Mouse (Mus musculus) kidney, embryonic 16.5 days (tissue): ENCODE data around the gene Hs3st5. TPM values are rescaled to one million over a fixed set of nuclear protein-coding genes. Genes with fewer than 3 reads are reported as not detected.

Experiments
- ATAC-seq: fragments of 200-750 bp; cut with Nextera tagmentation; 2 replicates; pipeline ENCODE4 v1.8.0; 2017; ENCODE audit warnings: moderate TSS enrichment; ENCODE audit not compliant: low FRiP score, low TSS enrichment
- H3K27ac ChIP-seq: fragments of 300-500 bp; sonication (generic); 2 replicates; pipeline ENCODE4 v1.5.1; 2014; ENCODE audit warnings: low read length
- H3K27me3 ChIP-seq: fragments of 300-500 bp; sonication (generic); 2 replicates; pipeline ENCODE4 v1.6.1; 2014; ENCODE audit warnings: low read length, control low read depth, mixed read lengths; ENCODE audit not compliant: insufficient read depth
- H3K36me3 ChIP-seq: fragments of 300-500 bp; sonication (generic); 2 replicates; pipeline ENCODE4 v1.6.1; 2014; ENCODE audit warnings: low read length, control low read depth, mixed read lengths; ENCODE audit not compliant: insufficient read depth
- H3K4me1 ChIP-seq: fragments of 300-500 bp; sonication (generic); 2 replicates; pipeline ENCODE4 v1.6.1; 2014; ENCODE audit warnings: low read length, control low read depth, mixed read lengths; ENCODE audit not compliant: insufficient read depth
- H3K4me2 ChIP-seq: fragments of 300-500 bp; sonication (generic); replicated peaks from 2 replicates; pipeline ENCODE4 v1.6.1; 2014; ENCODE audit warnings: low read depth, low read length
- H3K4me3 ChIP-seq: fragments of 300-500 bp; sonication (generic); 2 replicates; pipeline ENCODE4 v1.5.1; 2014; ENCODE audit warnings: mild to moderate bottlenecking, low read length
- H3K9ac ChIP-seq: fragments of 300-500 bp; sonication (generic); replicated peaks from 2 replicates; pipeline ENCODE4 v1.6.1; 2014; ENCODE audit warnings: low read length
- H3K9me3 ChIP-seq: fragments of 300-500 bp; sonication (generic); 2 replicates; pipeline ENCODE4 v1.6.1; 2016; ENCODE audit warnings: low read length, control low read depth
- WGBS: fragments of 180-500 bp; shearing (Covaris S2); extraction: QIAGEN DNeasy Blood & Tissue Kit; methylation state at CpG from one replicate; pipeline ENCODE4 v1.1.7; 2014; 5-methylcytosine and 5-hydroxymethylcytosine counted together
- polyA plus RNA-seq: library from polyadenylated mRNA; unstranded; fragments of >200 nt; fragmentation: Nextera tagmentation; extraction: Ambion mirVana; gene quantifications from 2 replicates; pipeline ENCODE4 v1.2.1, GENCODE M21; 2015

The Hs3st5 gene
- polyA plus RNA-seq = 0.27 and 0.55 TPM in 2 replicates

DNA sequence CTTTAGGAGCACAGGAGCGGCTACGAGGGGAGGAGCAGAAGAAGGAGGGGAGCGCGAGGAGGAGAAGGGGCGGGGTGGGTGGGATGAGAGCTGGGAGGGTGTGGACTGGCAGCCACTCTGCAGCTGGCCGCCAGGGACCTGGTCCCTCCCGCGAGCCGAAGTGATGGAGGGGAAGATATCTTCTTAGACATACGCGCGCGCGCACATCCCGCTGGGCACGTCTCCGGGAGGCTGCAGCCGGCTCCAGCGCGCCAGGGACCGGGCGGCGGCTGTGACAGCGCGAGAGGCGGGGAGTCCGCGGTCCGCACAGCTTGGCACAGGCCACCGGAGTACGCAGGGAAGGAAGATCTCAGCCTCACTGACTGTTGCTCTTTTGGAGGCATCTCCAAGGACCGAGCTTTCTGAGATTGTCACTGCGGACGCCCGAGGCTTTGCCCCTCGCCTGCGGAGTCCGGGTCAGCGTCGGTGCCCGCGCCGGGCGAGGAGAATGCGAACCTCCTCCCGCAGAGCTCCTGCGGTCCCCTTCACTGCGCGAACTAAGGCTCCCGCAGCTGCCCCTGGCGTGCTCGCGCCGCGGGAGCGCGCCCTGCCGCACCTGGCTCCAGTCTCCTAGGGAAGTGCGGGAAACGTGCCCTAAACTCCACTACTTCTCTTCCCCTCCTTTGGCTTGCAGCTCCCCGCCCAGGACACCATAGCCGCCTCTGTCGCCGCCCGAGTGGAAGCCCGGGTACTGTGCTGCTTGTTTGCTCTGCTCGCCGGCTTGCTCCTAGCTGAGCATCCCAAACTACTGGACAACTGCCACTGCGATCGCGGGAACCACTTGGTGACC, at the start of gene Hs3st5:
Hs3st5 (plus strand) TSS at position 88 of the 829 bp plus-strand sequence.
- H3K4me3 ChIP-seq = peak within 1 kb of the TSS; percentile 61
- peak; percentile 91 for ATAC-seq
- no peaks in the 10 kb centered on the region for H3K9me3 ChIP-seq
- peaks cover 11% of the 10 kb centered on the region for H3K4me1 ChIP-seq
- under 1% methylated on average over 66 of the region's 71 CpGs for WGBS
- peaks cover 43% of the 10 kb centered on the region for H3K27me3 ChIP-seq
- no peak within 1 kb of the TSS for H3K27ac ChIP-seq
- H3K9ac ChIP-seq = peak within 1 kb of the TSS; percentile 49
- no peaks in the 10 kb centered on the region for H3K36me3 ChIP-seq
- peak within 1 kb of the TSS; percentile 97 for H3K4me2 ChIP-seq

DNA sequence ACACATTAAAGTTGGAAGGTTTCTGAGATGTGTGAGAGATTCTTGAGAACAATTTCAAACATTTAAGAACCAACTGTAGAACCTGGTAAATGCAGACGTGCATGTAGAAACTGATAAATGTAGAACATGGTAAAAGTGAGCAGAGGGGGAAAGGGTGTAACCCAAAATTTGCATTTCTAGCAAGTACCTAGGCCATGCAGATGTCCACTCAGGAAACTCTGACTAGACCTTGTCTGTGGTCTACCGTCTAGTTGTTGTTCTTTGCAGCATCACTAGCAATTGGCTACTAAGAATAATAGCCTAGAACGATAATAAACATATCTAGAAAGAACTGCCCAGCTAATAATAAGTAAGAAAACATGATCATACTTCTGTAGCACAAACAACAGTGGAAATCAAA, 38.0 kb upstream of the Hs3st5 start:
- no peaks in the 10 kb centered on the region for H3K4me1 ChIP-seq
- H3K9me3 ChIP-seq = no peaks in the 10 kb centered on the region
- H3K4me3 ChIP-seq = no peak overlapping the region
- ATAC-seq = no peak
- no peaks in the 10 kb centered on the region for H3K27me3 ChIP-seq
- 89% methylated on average over 3 of the region's 3 CpGs for WGBS
- no peak overlapping the region for H3K9ac ChIP-seq
- H3K27ac ChIP-seq = no peak overlapping the region
- no peaks in the 10 kb centered on the region for H3K36me3 ChIP-seq
- no peak overlapping the region for H3K4me2 ChIP-seq

DNA sequence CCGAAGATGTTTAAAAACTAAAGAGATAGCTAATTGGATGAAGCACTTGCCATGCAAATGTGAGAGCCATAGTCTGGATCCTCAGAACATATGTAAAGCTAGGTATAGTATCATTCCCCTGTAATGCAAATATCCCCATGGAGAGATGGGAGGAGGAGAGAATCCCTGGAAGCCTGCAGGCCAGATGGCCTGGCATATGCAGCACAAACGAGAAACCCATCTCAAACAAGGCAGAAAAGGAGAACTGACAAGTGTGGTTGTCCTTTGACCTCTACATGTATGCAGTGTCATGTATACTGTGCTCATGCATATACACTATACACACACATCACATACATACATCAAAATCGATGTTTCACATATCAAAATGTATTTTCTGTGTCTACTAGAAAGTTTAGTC, 35.5 kb upstream of the Hs3st5 start:
- Histone ChIP-seq H3K27me3 (no peaks in the 10 kb centered on the region), H3K4me1 (no peaks in the 10 kb centered on the region), H3K4me2 (no peak overlapping the region), H3K9ac (no peak overlapping the region), H3K9me3 (no peaks in the 10 kb centered on the region), H3K27ac (no peak overlapping the region), H3K36me3 (no peaks in the 10 kb centered on the region), H3K4me3 (no peak overlapping the region)
- WGBS = 70% methylated on average over 3 of the region's 3 CpGs
- no peak for ATAC-seq

DNA sequence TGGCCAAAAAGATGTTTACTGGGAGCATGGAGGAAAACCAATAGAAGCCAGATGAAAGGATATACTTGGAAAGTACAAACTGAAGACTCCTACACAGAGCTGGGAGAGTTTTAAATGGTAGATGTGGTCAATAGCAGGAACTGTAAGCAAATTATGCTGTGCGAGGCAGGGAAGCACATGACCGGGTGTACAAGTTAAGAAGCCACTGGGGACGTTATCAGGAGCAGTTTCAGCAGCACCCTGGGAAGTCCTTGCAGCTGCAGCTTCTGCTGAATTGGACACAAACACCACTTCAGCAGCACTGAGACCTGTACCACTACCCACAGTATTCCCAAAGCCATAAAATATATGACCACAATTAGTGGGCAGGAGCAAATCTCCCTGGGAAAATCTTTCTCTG, 31.8 kb upstream of the Hs3st5 start:
- no peak for ATAC-seq
- Histone ChIP-seq H3K4me1 (no peaks in the 10 kb centered on the region), H3K27ac (no peak overlapping the region), H3K9ac (no peak overlapping the region), H3K4me2 (no peak overlapping the region), H3K4me3 (no peak overlapping the region), H3K36me3 (no peaks in the 10 kb centered on the region), H3K27me3 (no peaks in the 10 kb centered on the region), H3K9me3 (no peaks in the 10 kb centered on the region)
- 34% methylated on average over 3 of the region's 3 CpGs for WGBS

DNA sequence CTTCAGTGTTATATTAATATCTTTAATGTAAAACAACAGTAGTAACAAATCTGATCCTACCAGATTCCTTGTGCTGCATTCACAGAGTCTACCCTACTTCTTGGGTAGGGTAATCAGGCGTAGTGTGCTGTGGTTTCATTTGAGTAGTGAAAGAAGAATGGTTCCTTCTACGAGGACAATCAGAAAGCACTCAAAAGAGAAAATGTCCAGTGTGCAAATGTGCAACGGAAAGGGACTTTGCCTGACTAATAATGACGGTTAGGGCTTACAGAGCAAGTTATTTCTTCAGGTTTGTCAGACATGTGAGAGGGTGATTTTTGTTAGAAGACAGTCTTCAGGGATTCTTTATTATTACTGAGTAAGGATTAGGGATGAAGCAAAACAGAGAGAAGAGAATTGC, 29.1 kb upstream of the Hs3st5 start:
- 84% methylated on average over 4 of the region's 4 CpGs for WGBS
- ATAC-seq = no peak
- H3K9me3 ChIP-seq = no peaks in the 10 kb centered on the region

DNA sequence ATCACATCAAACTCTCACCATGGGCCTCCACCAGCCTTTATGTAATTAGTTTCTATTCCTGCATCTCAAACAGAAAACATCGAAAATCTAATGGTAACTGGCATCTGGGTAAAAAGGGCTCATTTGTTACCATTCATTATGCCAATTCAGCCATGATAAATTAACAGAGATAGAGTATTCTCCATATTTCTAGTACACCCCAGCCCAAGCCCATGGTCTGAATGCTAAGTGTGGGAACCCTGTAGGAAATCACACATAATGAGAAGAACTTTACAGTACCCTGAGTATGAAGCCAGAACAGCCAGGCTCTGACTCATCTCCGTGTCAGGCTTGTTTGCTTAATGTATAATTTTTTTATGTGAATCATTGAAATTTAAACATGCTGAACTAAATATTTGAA, 23.3 kb upstream of the Hs3st5 start:
- no peak overlapping the region for H3K4me2 ChIP-seq
- WGBS = 78% methylated on average over 2 of the region's 2 CpGs
- no peaks in the 10 kb centered on the region for H3K9me3 ChIP-seq
- no peak for ATAC-seq
- no peak overlapping the region for H3K27ac ChIP-seq
- H3K36me3 ChIP-seq = no peaks in the 10 kb centered on the region
- H3K9ac ChIP-seq = no peak overlapping the region
- no peaks in the 10 kb centered on the region for H3K27me3 ChIP-seq
- H3K4me1 ChIP-seq = no peaks in the 10 kb centered on the region
- no peak overlapping the region for H3K4me3 ChIP-seq

More for the DNA sequence above, 29.1 kb upstream of the Hs3st5 start:
- H3K4me3 ChIP-seq = no peak overlapping the region
- H3K27ac ChIP-seq = no peak overlapping the region
- H3K4me2 ChIP-seq = no peak overlapping the region
- no peaks in the 10 kb centered on the region for H3K4me1 ChIP-seq
- H3K9ac ChIP-seq = no peak overlapping the region
- H3K27me3 ChIP-seq = no peaks in the 10 kb centered on the region
- H3K36me3 ChIP-seq = no peaks in the 10 kb centered on the region

DNA sequence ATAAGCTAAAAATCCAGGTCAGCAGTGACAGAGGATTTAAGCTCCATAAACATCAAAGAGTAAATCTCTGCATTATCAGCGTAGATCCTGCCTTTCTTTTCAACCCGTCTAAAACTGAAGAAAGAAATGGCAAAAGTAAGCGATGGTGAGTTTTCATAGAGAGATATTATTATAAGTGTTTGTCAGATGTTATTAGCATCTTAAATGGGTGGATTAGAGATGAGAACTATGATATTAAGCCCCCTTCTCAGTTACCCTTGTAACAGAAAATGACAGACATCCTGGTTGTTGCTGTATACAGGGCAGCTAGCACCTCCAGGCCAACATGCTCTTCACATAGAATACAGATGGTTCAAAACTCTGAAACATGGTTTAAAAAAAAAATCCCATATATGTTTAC, 22.6 kb upstream of the Hs3st5 start:
- Histone ChIP-seq H3K36me3 (no peaks in the 10 kb centered on the region), H3K27me3 (no peaks in the 10 kb centered on the region), H3K4me1 (no peaks in the 10 kb centered on the region), H3K9ac (no peak overlapping the region), H3K27ac (no peak overlapping the region), H3K4me2 (no peak overlapping the region), H3K9me3 (no peaks in the 10 kb centered on the region), H3K4me3 (no peak overlapping the region)
- no peak for ATAC-seq
- 81% methylated on average over 3 of the region's 3 CpGs for WGBS

DNA sequence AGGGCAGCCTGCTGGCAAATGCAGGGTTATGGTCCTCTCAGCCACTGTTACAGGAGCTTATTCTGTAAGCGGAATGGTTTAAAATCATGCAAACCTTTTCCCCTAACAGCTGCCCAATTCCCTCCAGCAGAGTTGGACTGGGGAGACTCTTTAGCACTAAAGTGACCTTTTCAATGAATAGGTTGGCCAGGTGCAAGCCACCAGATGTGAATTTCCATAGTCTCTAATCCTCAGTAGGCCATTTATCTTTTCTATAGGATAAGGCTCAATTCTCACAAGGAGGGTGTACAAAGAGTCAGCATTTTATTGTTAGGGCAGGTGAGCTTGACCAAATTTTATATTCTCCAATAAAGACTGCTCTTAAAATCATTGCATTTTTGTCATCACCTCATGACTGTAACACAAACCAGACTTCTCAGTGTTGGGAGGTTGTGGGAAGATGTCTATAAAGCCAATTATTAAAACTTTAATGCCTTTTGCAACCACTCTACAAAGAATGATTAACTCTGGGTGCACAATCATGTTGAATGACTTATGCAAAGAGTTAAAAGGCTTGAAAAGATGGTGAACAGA, 21.8 kb upstream of the Hs3st5 start:
- no peak for ATAC-seq
- H3K36me3 ChIP-seq = no peaks in the 10 kb centered on the region

DNA sequence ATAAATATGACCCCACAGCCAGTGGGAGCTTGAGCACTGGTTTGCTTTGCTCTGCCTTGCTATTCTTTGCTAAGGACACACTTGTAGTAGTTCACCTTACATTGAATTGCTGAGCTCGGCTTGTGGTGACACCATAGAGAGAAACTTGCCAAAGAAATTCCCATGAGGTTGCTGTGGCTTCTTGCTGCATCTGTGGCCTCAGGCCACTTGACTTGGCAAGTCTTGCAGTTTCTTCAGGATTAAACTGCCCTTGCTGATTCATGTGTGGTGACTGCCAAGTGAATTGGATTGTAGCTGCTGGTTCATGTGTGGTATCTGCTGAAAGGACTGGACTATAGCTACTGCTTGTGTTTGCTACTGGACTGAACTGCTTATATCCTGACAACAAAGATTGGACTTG, 13.0 kb upstream of the Hs3st5 start:
- ATAC-seq = no peak
- H3K36me3 ChIP-seq = no peaks in the 10 kb centered on the region
- no peaks in the 10 kb centered on the region for H3K27me3 ChIP-seq
- no peak overlapping the region for H3K4me2 ChIP-seq
- 90% methylated on average over 1 of the region's 1 CpGs for WGBS
- no peak overlapping the region for H3K9ac ChIP-seq
- no peaks in the 10 kb centered on the region for H3K4me1 ChIP-seq
- H3K4me3 ChIP-seq = no peak overlapping the region
- H3K9me3 ChIP-seq = no peaks in the 10 kb centered on the region
- no peak overlapping the region for H3K27ac ChIP-seq

More for the DNA sequence above, 21.8 kb upstream of the Hs3st5 start:
- Histone ChIP-seq H3K27ac (no peak overlapping the region), H3K4me3 (no peak overlapping the region), H3K27me3 (no peaks in the 10 kb centered on the region), H3K9ac (no peak overlapping the region), H3K4me2 (no peak overlapping the region), H3K4me1 (no peaks in the 10 kb centered on the region), H3K9me3 (no peaks in the 10 kb centered on the region)
- 85% methylated on average over 1 of the region's 1 CpGs for WGBS

DNA sequence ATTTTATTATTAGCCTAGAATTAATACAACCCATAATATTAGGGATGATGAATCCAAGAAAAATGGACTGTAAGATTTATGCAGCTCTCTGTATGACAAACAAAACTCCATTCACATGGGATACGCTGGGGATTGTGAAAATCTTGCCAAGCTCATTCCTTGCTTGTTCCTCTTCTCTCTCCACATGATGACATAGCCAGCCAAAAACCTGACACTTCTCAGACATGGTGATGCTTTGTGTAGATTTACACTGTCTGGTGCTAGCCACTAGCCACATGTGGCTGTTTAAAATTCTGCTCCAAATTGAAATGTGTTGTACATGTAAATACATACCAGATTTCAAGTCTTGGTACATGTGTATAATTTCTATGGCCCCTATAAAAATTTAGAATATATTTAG, 6.9 kb upstream of the Hs3st5 start:
- Histone ChIP-seq H3K9ac (no peak overlapping the region), H3K9me3 (no peaks in the 10 kb centered on the region), H3K4me1 (no peaks in the 10 kb centered on the region), H3K4me2 (no peak overlapping the region), H3K27me3 (no peaks in the 10 kb centered on the region), H3K27ac (no peak overlapping the region), H3K4me3 (no peak overlapping the region), H3K36me3 (no peaks in the 10 kb centered on the region)
- WGBS = 85% methylated on average over 1 of the region's 1 CpGs
- no peak for ATAC-seq
